In the genomic region with DNA sequence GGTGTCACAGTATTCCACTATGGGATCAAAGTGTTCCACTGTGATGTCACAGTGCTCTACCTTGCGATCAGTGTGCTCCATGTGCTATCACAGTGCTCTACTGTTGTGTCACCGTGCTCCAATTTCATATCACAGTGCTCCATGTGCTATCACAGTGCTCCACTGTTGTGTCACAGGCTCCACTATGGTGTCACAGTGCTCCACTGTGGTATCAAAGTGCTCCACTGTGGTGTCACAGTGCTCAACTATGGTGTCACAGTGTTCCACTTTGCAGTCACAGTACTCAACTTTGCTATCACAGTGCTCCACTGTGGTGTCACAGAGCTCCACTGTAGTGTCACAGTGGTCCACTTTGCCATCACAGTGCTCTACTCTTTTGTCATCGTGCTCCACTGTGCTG, we compare ENCODE assay signal across 14 mouse cellular contexts.
A peak's percentile ranks its signal among the peaks of the same experiment; 100 is the strongest.
DNase-seq lines count a peak whose midpoint lies in the region; ATAC-seq and TF ChIP-seq lines count a peak whose summit lies in the region.
"Had no signal": no experiment of that assay in that cellular context is flagged by ENCODE, and none has a peak within 500 bp of the region (broad histone marks: within the 10 kb centered on the region; RNA-seq: fewer than 3 reads in every experiment).

No protein-coding gene starts in this region.

- no peaks in the 10 kb centered on the region for H3K36me3 ChIP-seq in heart, embryonic 10.5 days
- no peaks in the 10 kb centered on the region for H3K36me3 ChIP-seq in heart, embryonic 12.5 days
- no peaks in the 10 kb centered on the region for H3K36me3 ChIP-seq in lung, embryonic 15.5 days
- no peaks in the 10 kb centered on the region for H3K36me3 ChIP-seq in embryonic facial prominence, embryonic 13.5 days
- no peaks in the 10 kb centered on the region for H3K36me3 ChIP-seq in liver, postnatal 0 days (replicated peaks; ENCODE audit: insufficient read depth, low read length)
- H3K36me3 ChIP-seq: heart, embryonic 13.5 days; hindbrain, embryonic 15.5 days had no signal

- TF ChIP-seq CTCF in liver, postnatal 0 days (IDR thresholded peaks at IDR 0.05; ENCODE audit: low read depth) = no peak

- no peaks in the 10 kb centered on the region for H3K27me3 ChIP-seq in heart, embryonic 10.5 days (ENCODE audit: insufficient read depth, poor library complexity, severe bottlenecking)
- H3K27me3 ChIP-seq in heart, embryonic 12.5 days (replicated peaks) = no peaks in the 10 kb centered on the region
- H3K27me3 ChIP-seq in lung, embryonic 15.5 days = no peaks in the 10 kb centered on the region
- H3K27me3 ChIP-seq in embryonic facial prominence, embryonic 13.5 days = no peaks in the 10 kb centered on the region
- H3K27me3 ChIP-seq in liver, postnatal 0 days (ENCODE audit: insufficient read depth, low read length) = no peaks in the 10 kb centered on the region
- H3K27me3 ChIP-seq: heart, embryonic 13.5 days; hindbrain, embryonic 15.5 days had no signal

- WGBS in heart, embryonic 10.5 days = 83% methylated on average over 3 of the region's 3 CpGs
- 85% methylated on average over 3 of the region's 3 CpGs for WGBS in heart, embryonic 12.5 days
- WGBS in lung, embryonic 15.5 days = 85% methylated on average over 3 of the region's 3 CpGs
- 90% methylated on average over 3 of the region's 3 CpGs for WGBS in embryonic facial prominence, embryonic 13.5 days
- 77% methylated on average over 3 of the region's 3 CpGs for WGBS in liver, postnatal 0 days (ENCODE audit: insufficient replicate concordance)

- H3K4me1 ChIP-seq in heart, embryonic 10.5 days = no peaks in the 10 kb centered on the region
- H3K4me1 ChIP-seq in heart, embryonic 12.5 days (replicated peaks) = no peaks in the 10 kb centered on the region
- no peaks in the 10 kb centered on the region for H3K4me1 ChIP-seq in lung, embryonic 15.5 days
- H3K4me1 ChIP-seq in embryonic facial prominence, embryonic 13.5 days = no peaks in the 10 kb centered on the region
- H3K4me1 ChIP-seq in liver, postnatal 0 days (ENCODE audit: insufficient read depth) = no peaks in the 10 kb centered on the region
- H3K4me1 ChIP-seq: heart, embryonic 13.5 days; hindbrain, embryonic 15.5 days had no signal

- H3K4me3 ChIP-seq in heart, embryonic 10.5 days = no peak overlapping the region
- no peak overlapping the region for H3K4me3 ChIP-seq in heart, embryonic 12.5 days
- H3K4me3 ChIP-seq in lung, embryonic 15.5 days = no peak overlapping the region
- no peak overlapping the region for H3K4me3 ChIP-seq in embryonic facial prominence, embryonic 13.5 days
- H3K4me3 ChIP-seq in liver, postnatal 0 days (ENCODE audit: low read depth, low read length) = no peak overlapping the region
- H3K4me3 ChIP-seq: heart, embryonic 13.5 days; hindbrain, embryonic 15.5 days had no signal

- H3K9ac ChIP-seq in heart, embryonic 12.5 days = no peak overlapping the region
- no peak overlapping the region for H3K9ac ChIP-seq in lung, embryonic 15.5 days
- H3K9ac ChIP-seq in embryonic facial prominence, embryonic 13.5 days = no peak overlapping the region
- H3K9ac ChIP-seq in liver, postnatal 0 days (replicated peaks) = no peak overlapping the region
- H3K9ac ChIP-seq: heart, embryonic 13.5 days; hindbrain, embryonic 15.5 days had no signal

- H3K4me2 ChIP-seq in heart, embryonic 12.5 days = no peak overlapping the region
- H3K4me2 ChIP-seq in lung, embryonic 15.5 days = no peak overlapping the region
- no peak overlapping the region for H3K4me2 ChIP-seq in embryonic facial prominence, embryonic 13.5 days
- no peak overlapping the region for H3K4me2 ChIP-seq in liver, postnatal 0 days (ENCODE audit: low read depth, low read length)
- H3K4me2 ChIP-seq: heart, embryonic 13.5 days; hindbrain, embryonic 15.5 days had no signal

- DNase-seq in heart, embryonic 10.5 days (ENCODE audit: low spot score) = peak; percentile 42
- DNase-seq in lung, postnatal 14 days = no peak
- DNase-seq in liver, postnatal 0 days = peak; percentile 11
- no peak for DNase-seq in ovary, postnatal 36 days (ENCODE audit: low spot score)
- DNase-seq in cerebellum, adult 11 months = no peak
- DNase-seq: cerebellum, adult 9-10 months; embryo, embryonic 11 days; kidney, postnatal 10 days had no signal

- TF ChIP-seq EP300 in liver, postnatal 0 days (IDR thresholded peaks at IDR 0.05; ENCODE audit: low read depth) = no peak

- no peaks in the 10 kb centered on the region for H3K9me3 ChIP-seq in heart, embryonic 10.5 days
- H3K9me3 ChIP-seq in heart, embryonic 12.5 days (replicated peaks) = no peaks in the 10 kb centered on the region
- H3K9me3 ChIP-seq in lung, embryonic 15.5 days = no peaks in the 10 kb centered on the region
- H3K9me3 ChIP-seq in embryonic facial prominence, embryonic 13.5 days = no peaks in the 10 kb centered on the region
- no peaks in the 10 kb centered on the region for H3K9me3 ChIP-seq in liver, postnatal 0 days (ENCODE audit: low read length)
- H3K9me3 ChIP-seq: heart, embryonic 13.5 days; hindbrain, embryonic 15.5 days had no signal

- H3K27ac ChIP-seq in heart, embryonic 10.5 days = no peak overlapping the region
- no peak overlapping the region for H3K27ac ChIP-seq in heart, embryonic 12.5 days (ENCODE audit: poor library complexity, severe bottlenecking)
- H3K27ac ChIP-seq in lung, embryonic 15.5 days = no peak overlapping the region
- H3K27ac ChIP-seq in embryonic facial prominence, embryonic 13.5 days = no peak overlapping the region
- no peak overlapping the region for H3K27ac ChIP-seq in liver, postnatal 0 days (ENCODE audit: low read depth)
- H3K27ac ChIP-seq: heart, embryonic 13.5 days; hindbrain, embryonic 15.5 days; macrophage had no signal

- ATAC-seq in heart, embryonic 12.5 days (ENCODE audit: insufficient number of reproducible peaks, low FRiP score) = no peak
- 0 out of 2 replicates have a peak, but pooled peaks have one; percentile 28 for ATAC-seq in lung, embryonic 15.5 days (ENCODE audit: borderline replicate concordance, extremely low read depth, low FRiP score, low TSS enrichment)
- peak; percentile 16; the same call in 1 of the 2 replicates for ATAC-seq in embryonic facial prominence, embryonic 13.5 days (ENCODE audit: insufficient number of reproducible peaks, insufficient read depth, low FRiP score, low TSS enrichment, low read depth)
- no peak for ATAC-seq in liver, postnatal 0 days

Comparison
In these comparisons a context has a peak if more than half of its experiments do, and no peak if none do; other contexts are left out.
1. DNase-seq: peak in heart, embryonic 10.5 days (single experiment) and liver, postnatal 0 days (single experiment); none in lung, postnatal 14 days (single experiment), ovary, postnatal 36 days (single experiment) and cerebellum, adult 11 months (single experiment).
2. ATAC-seq: peak in lung, embryonic 15.5 days (single experiment) and embryonic facial prominence, embryonic 13.5 days (single experiment); none in heart, embryonic 12.5 days (single experiment) and liver, postnatal 0 days (single experiment).